Mouse (Mus musculus) left cerebral cortex, postnatal 14 days (tissue): ENCODE data around the gene B4gat1. TPM values are rescaled to one million over a fixed set of nuclear protein-coding genes. Genes with fewer than 3 reads are reported as not detected.

Experiments
- DNase-seq, 2 experiments: peaks; one replicate each; pipeline ENCODE4 v3.0.0; 2021 to 2022; ENCODE audit warnings: low spot score in 2 of 2, mixed read lengths in 1 of 2
- intact Hi-C: fragments of 180-260 bp; cut with DNase I; formaldehyde crosslinking; loops from one replicate; pipeline ENCODE4 v1.15.1; 2025
- total RNA-seq, 2 experiments: library from RNA; stranded (reverse); gene quantifications; 2 replicates each; pipeline ENCODE4 v1.2.3; 2021

The B4gat1 gene
- total RNA-seq, 2 experiments from 2014 or later: 148 to 151 TPM

GRCm38 (mm10) chr19:5021416-5021815 lies 17.2 kb upstream of the B4gat1 start:
- no peak for DNase-seq
- intact Hi-C loops: no loop called here

DNA sequence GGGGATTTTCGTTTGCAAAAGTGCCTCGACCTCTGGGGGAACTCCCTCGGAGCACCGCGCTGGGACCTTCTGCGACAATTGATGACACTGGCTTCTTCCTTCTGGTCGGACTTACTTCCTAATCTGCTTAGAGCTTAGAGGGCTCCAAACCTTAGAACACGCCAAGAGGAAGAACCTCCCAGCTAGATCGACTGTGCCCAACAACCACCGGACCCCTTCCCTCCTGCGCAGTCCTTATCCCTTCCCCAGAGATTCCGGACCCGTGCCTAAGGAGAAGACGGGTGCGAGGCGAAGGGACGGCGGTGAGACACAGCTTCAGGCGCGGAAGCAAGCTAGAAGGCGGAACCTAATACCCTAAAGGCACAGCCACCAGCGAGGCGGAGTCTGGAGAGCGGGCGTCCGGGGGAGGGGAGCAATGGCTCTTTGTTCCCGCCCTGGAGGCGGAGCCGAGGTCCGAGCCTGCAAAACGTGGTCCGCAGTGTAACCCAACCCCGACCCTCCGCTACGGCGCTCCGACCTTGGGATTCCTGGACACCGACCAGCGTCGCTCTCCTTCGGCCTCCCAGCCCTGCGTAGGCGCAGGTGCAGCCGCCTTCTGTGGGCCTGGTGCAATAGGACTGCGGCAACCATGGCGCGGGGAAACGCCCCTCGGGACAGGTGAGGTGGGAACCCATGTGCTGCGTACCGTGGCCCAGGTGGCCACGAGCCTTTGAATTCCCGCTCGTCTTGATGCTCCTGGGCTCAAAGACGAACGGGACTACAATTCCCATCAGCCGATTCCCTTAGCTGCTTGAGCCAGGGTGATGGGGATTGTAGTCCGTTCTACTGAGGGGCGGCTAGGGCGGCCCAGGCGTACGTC lies 14.8 kb upstream of the B4gat1 start, which contains the start of gene Slc29a2:
Slc29a2 (plus strand) TSS at position 240 of the 859 bp plus-strand sequence.
- DNase-seq: peak; percentile 87 to 88
- intact Hi-C loops: no loop called here

DNA sequence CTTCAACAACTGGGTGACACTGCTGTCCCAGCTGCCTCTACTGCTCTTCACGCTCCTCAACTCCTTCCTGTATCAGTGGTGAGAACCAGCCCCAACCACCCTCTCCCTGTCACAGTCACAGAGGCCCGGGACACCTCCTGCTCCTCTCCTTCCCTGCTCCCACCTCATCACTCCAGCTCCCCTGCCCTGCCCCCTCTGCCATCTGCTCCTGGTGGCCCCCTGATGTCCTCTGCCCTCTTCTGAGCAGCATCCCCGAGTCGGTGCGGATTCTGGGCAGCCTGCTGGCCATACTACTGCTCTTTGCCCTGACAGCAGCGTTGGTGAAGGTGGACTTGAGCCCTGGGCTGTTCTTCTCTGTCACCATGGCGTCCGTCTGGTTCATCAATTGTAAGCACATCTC lies 12.5 kb upstream of the B4gat1 start:
- intact Hi-C loops: no loop called here
- DNase-seq: no peak

DNA sequence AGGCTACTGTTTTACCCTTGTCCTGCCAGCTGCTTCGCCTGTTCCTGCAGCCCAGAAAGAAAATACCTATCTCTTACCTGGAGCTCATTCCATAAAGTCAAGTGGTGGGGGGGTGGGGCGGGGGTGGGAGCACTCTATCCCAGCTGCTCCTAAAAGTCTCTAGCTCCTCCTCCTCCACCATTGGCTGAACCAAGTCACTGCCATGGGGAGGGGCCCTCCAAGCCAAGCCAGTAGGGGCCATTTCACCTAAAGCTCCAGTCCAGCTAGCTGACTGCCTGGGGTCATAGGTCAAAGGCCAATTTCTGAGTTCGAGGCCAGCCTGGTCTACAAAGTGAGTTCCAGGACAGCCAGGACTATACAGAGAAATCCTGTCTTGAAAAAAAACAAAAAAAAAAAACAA lies 5.9 kb upstream of the B4gat1 start:
- intact Hi-C loops: no loop called here
- DNase-seq: no peak

GRCm38 (mm10) chr19:5036577-5036976 lies 2.0 kb upstream of the B4gat1 start:
- no peak for DNase-seq
- intact Hi-C loops: no loop called here

GRCm38 (mm10) chr19:5037678-5038571 lies 701 bp upstream of the B4gat1 start:
- peak; percentile 82 to 88 for DNase-seq
- intact Hi-C loops: no loop called here

- intact Hi-C loops: no loop called here
- DNase-seq: no peak
These were observed 882 bp downstream of the B4gat1 start for GRCm38 (mm10) chr19:5039301-5040114.

- peak; percentile 94 for DNase-seq
These were observed 2.4 kb downstream of the B4gat1 start, which contains the start of gene Brms1 for GRCm38 (mm10) chr19:5040862-5041523. Brms1 (plus strand) TSS chr19:5041354.

GRCm38 (mm10) chr19:5041588-5041987 lies 3.0 kb downstream of the B4gat1 start:
- no peak for DNase-seq
- intact Hi-C loops: no loop called here

More at GRCm38 (mm10) chr19:5040862-5041523, 2.4 kb downstream of the B4gat1 start, which contains the start of gene Brms1:
- intact Hi-C loops: no loop called here

DNA sequence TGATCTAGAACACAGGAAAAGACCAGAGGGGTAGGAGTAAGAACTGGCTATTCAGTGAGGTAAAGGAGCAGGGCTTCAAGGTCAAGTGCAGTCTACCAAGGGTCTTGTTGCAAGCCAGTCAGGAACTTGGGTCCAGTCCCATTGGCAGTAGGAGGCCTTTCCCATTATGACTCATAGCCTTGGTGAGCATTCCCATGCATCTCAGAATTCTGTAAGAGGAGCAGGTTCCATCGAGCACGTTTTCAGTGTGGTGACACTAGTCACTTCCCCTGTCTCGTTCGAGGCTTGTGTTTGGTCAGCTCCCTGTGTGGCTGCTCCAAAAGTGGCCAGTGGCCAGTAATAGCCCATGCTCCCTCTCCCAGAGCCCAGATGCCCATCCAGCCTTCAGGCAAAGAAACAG lies 6.9 kb downstream of the B4gat1 start:
- DNase-seq: no peak
- intact Hi-C loops: no loop called here

DNA sequence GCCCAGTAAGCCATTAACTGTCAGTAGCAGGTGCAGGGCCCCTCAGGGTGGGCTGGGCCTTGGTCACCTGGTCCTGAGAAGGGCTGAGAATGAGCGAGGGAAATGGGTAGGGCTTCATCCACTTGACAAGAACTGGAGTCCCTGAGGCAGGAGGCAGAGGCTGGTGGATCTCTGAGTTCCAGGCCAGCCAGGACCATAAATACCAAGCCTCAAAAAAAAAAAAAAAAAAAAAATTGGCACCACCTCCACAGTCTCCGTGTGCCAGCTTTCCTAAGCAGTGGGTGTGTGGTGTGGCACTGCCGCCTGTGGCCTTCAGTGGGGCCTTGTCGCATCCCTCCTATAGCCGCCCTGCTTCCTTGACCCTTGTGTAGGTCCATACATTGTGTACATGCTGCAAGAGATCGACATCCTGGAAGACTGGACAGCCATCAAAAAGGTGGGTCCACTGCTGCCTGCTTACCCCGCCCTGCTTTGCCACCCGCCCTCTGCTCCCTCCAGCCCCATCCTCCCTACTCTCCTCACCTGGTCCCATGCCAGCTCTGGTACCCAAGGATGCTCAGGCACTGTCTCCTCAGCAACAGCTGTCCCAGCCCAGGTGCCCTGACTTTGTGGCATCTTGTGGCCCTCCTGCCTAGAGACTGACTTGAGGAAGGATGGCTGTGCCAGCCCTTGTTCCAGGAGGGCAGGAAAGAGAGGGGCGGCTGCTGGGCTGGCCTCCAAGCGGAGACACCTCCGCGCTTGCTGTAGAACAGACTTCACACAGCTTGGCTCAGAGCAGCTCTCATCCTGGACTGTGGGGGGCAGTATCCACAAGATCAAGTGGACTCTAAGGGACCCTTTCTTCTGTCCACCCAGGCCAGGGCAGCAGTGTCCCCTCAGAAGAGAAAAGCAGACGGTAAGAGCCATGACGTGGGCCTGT lies 9.8 kb downstream of the B4gat1 start:
- peak; percentile 68 to 81 for DNase-seq
- intact Hi-C loops: no loop called here

GRCm38 (mm10) chr19:5049325-5049724 lies 10.7 kb downstream of the B4gat1 start:
- intact Hi-C loops: no loop called here
- no peak for DNase-seq

- intact Hi-C loops: no loop called here
- peak; percentile 78 to 94 for DNase-seq
These were observed 11.7 kb downstream of the B4gat1 start, which contains the start of gene Rin1 for GRCm38 (mm10) chr19:5050047-5050905. Rin1 (plus strand) TSS chr19:5050481.

- no peak for DNase-seq
- intact Hi-C loops: no loop called here
These were observed 12.4 kb downstream of the B4gat1 start for GRCm38 (mm10) chr19:5051031-5051430.

- DNase-seq: no peak
- intact Hi-C loops: no loop called here
These were observed 12.9 kb downstream of the B4gat1 start for GRCm38 (mm10) chr19:5051515-5051914.

GRCm38 (mm10) chr19:5052166-5052822 lies 13.7 kb downstream of the B4gat1 start:
- intact Hi-C loops: no loop called here
- no peak for DNase-seq
